Mouse (Mus musculus) forebrain, embryonic 13.5 days (tissue): ENCODE measurements around the gene Ngp. TPM values are rescaled to one million over a fixed set of nuclear protein-coding genes. Genes with fewer than 3 reads are reported as not detected.

ENCODE experiments used
- polyA plus RNA-seq: library from polyadenylated mRNA; unstranded; fragments of >200 nt; fragmentation: Nextera tagmentation; extraction: Ambion mirVana; gene quantifications from 2 replicates; pipeline ENCODE4 v1.2.1, GENCODE M21; 2015

The Ngp gene
- polyA plus RNA-seq, 1 experiment from 2014 or later, result 0.22 TPM

Other genes with a start within 250 kb of the Ngp start
- gene Cspg5, start 176.0 kb upstream of the Ngp start, polyA plus RNA-seq, result 29.4 and 35.0 TPM in 2 replicates
- gene Elp6, start 114.6 kb upstream of the Ngp start, polyA plus RNA-seq, result 35.5 and 40.7 TPM in 2 replicates
- 34.8 and 41.9 TPM in 2 replicates for gene Scap, start 86.5 kb upstream of the Ngp start, polyA plus RNA-seq
- gene Ptpn23, start 11.5 kb upstream of the Ngp start, polyA plus RNA-seq, result 18.7 and 20.1 TPM in 2 replicates
- gene Klhl18, start 56.9 kb downstream of the Ngp start, polyA plus RNA-seq, result 8.2 and 9.6 TPM in 2 replicates
- gene Kif9, start 57.2 kb downstream of the Ngp start, polyA plus RNA-seq, result 1.7 and 3.0 TPM in 2 replicates
- gene Setd2, start 112.8 kb downstream of the Ngp start, polyA plus RNA-seq, result 39.7 and 41.8 TPM in 2 replicates
- 30.0 and 31.5 TPM in 2 replicates for gene Nradd, start 204.7 kb downstream of the Ngp start, polyA plus RNA-seq
- gene Nbeal2, start 234.4 kb downstream of the Ngp start, polyA plus RNA-seq, result 2.1 and 2.2 TPM in 2 replicates
- 146 and 152 TPM in 2 replicates for gene Ccdc12, start 236.8 kb downstream of the Ngp start, polyA plus RNA-seq